Mouse (Mus musculus): ENCODE data around the gene Tusc2.

DNA sequence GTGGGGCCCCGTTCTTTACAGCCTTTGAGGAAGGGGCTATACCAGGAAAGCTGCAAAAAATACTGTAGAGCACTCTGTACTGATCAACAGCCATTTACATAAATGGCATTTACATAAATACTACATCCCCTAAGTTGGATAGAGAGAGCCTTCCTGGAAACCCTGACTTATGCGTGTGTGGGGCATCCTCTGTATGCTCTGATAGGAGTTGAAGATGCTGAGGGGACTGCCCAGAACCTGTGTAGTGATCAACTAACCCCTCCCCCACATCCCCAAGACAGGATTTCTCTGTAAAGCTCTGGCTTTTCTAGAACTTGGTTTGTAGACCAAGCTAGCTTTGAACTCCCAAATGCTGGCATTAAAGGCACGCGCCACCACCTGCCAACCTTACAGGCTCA is 46.4 kb downstream of the Tusc2 start:
- TF ChIP-seq CTCF (IDR thresholded peaks at IDR 0.05; ENCODE audit: extremely low read depth, insufficient read depth, insufficient read length, insufficient replicate concordance) = no peak
- TF ChIP-seq POLR2A (IDR thresholded peaks at IDR 0.05; ENCODE audit: low read depth, low read length) = no peak

Measured in spleen, adult 2 months (tissue).